Comparison of ENCODE assay signal across 20 mouse cellular contexts in the genomic region with DNA sequence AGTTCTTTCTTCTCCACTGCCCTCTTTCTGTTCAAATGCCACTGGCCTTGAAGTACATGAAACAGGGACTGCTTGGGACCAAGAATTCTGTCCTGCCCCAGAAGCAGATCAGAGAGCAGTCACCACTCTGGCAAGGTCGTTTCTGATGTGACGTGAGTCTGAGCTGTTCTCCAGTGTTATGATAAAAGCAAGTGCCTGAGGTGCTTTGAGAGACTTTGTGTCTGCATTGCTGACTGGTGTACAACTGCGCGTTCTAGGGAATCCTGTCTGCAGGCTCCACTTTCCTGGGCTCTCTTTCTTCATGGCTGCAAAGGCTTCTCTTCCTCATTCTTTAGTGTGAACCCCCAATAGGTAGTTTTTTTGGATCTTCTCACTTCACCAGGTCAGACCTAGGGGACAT.
DNase-seq lines count a peak whose midpoint lies in the region; ATAC-seq and TF ChIP-seq lines count a peak whose summit lies in the region.
"Had no signal": no experiment of that assay in that cellular context is flagged by ENCODE, and none has a peak within 500 bp of the region (broad histone marks: within the 10 kb centered on the region; RNA-seq: fewer than 3 reads in every experiment).

No protein-coding gene starts in this region.

- DNase-seq in heart, adult 2 months = no peak
- DNase-seq in heart, adult 9 months (ENCODE audit: low spot score in 2 of 2) = no peak
- no peak for DNase-seq in heart, postnatal 14 days
- DNase-seq in adrenal gland, postnatal 14 days = peak; percentile 35
- no peak for DNase-seq in urinary bladder, postnatal 10 days (ENCODE audit: low spot score)
- DNase-seq: cerebellum, adult 11 months; cerebellum, postnatal 10 days; kidney, postnatal 36 days; lung, adult 2 months; retina, postnatal 1 day; thymus, adult 2 months had no signal

- H3K27me3 ChIP-seq in heart, adult 2 months (ENCODE audit: control insufficient read depth, insufficient read depth, low read length) = no peaks in the 10 kb centered on the region
- H3K27me3 ChIP-seq in heart, embryonic 16.5 days (ENCODE audit: control insufficient read depth, insufficient read depth, low read length) = no peaks in the 10 kb centered on the region
- H3K27me3 ChIP-seq: embryonic facial prominence, embryonic 13.5 days; hindbrain, embryonic 15.5 days; intestine, embryonic 15.5 days; stomach, embryonic 15.5 days had no signal

- peaks cover 5% of the 10 kb centered on the region for H3K4me1 ChIP-seq in heart, adult 2 months (ENCODE audit: control insufficient read depth, insufficient read depth, low read length)
- peaks cover 8% of the 10 kb centered on the region; the same call in 1 of the 2 replicates for H3K4me1 ChIP-seq in heart, embryonic 16.5 days (ENCODE audit: control insufficient read depth, insufficient read depth, low read length)
- H3K4me1 ChIP-seq: embryonic facial prominence, embryonic 13.5 days; hindbrain, embryonic 15.5 days had no signal

- H3K9ac ChIP-seq in heart, adult 2 months (ENCODE audit: low read depth, low read length) = no peak overlapping the region
- H3K9ac ChIP-seq in heart, embryonic 16.5 days (ENCODE audit: low read length) = no peak overlapping the region
- H3K9ac ChIP-seq: embryonic facial prominence, embryonic 13.5 days; hindbrain, embryonic 15.5 days; intestine, embryonic 15.5 days; stomach, embryonic 15.5 days had no signal

- peaks cover 5% of the 10 kb centered on the region; the same call in 1 of the 2 replicates for H3K36me3 ChIP-seq in heart, adult 2 months (ENCODE audit: control insufficient read depth, insufficient read depth, low read length)
- H3K36me3 ChIP-seq in heart, embryonic 16.5 days (ENCODE audit: control insufficient read depth, insufficient read depth) = no peaks in the 10 kb centered on the region
- H3K36me3 ChIP-seq in macrophage (ENCODE audit: inconsistent target) = no peaks in the 10 kb centered on the region
- H3K36me3 ChIP-seq: embryonic facial prominence, embryonic 13.5 days; hindbrain, embryonic 15.5 days; intestine, embryonic 15.5 days; stomach, embryonic 15.5 days had no signal

- peak overlapping the region; percentile 56; the same call in 1 of the 2 replicates for H3K27ac ChIP-seq in heart, adult 2 months
- peak overlapping the region; percentile 53 for H3K27ac ChIP-seq in heart, embryonic 16.5 days (ENCODE audit: low read length)
- H3K27ac ChIP-seq in macrophage = peak overlapping the region; percentile 42; the same call in 1 of the 2 replicates
- H3K27ac ChIP-seq: embryonic facial prominence, embryonic 13.5 days; hindbrain, embryonic 15.5 days; intestine, embryonic 15.5 days; stomach, embryonic 15.5 days had no signal

- intact Hi-C loops in heart, adult 2 months (cut with DNase I) = loop anchor here (5.0 kb wide), 1 partner anchor 70 kb away; no protein-coding TSS in a partner anchor
- intact Hi-C loops in heart, postnatal 14 days (cut with DNase I) = no loop called here

- no peak for TF ChIP-seq POLR2A in heart, adult 2 months (IDR thresholded peaks at IDR 0.05; ENCODE audit: insufficient read depth, low read depth, low read length)

- H3K4me2 ChIP-seq in heart, embryonic 16.5 days (ENCODE audit: low read depth, low read length) = peak overlapping the region; percentile 17; the same call in 1 of the 2 replicates
- H3K4me2 ChIP-seq: embryonic facial prominence, embryonic 13.5 days; hindbrain, embryonic 15.5 days; intestine, embryonic 15.5 days; liver, embryonic 11.5 days; midbrain, embryonic 11.5 days; stomach, embryonic 15.5 days had no signal

- TF ChIP-seq CTCF in heart, adult 2 months (IDR thresholded peaks at IDR 0.05) = no peak

- no peak overlapping the region for H3K4me3 ChIP-seq in heart, adult 2 months
- H3K4me3 ChIP-seq in heart, embryonic 16.5 days (ENCODE audit: low read length) = no peak overlapping the region
- no peak overlapping the region for H3K4me3 ChIP-seq in macrophage (ENCODE audit: inconsistent target)
- H3K4me3 ChIP-seq: embryonic facial prominence, embryonic 13.5 days; hindbrain, embryonic 15.5 days; intestine, embryonic 15.5 days; stomach, embryonic 15.5 days had no signal

- ATAC-seq in heart, embryonic 16.5 days (replicated peaks; ENCODE audit: extremely low read depth, insufficient read depth, low FRiP score) = peak; percentile 60; the same call in 1 of the 2 replicates
- ATAC-seq: forebrain, embryonic 14.5 days; intestine, embryonic 15.5 days had no signal

- H3K9me3 ChIP-seq in heart, embryonic 16.5 days (replicated peaks; ENCODE audit: control insufficient read depth, low read length) = no peaks in the 10 kb centered on the region
- H3K9me3 ChIP-seq: embryonic facial prominence, embryonic 13.5 days; hindbrain, embryonic 15.5 days; intestine, embryonic 15.5 days; stomach, embryonic 15.5 days had no signal

- WGBS in heart, adult 2 months = 53% methylated on average over 4 of the region's 4 CpGs
- WGBS in heart, embryonic 16.5 days = 32% methylated on average over 4 of the region's 4 CpGs
- WGBS in macrophage (ENCODE audit: missing documents) = 84% methylated on average over 4 of the region's 4 CpGs

- 0 out of 2 replicates have a peak, but pooled peaks have one; percentile 17 for TF ChIP-seq EP300 in heart, adult 2 months (IDR thresholded peaks at IDR 0.05; ENCODE audit: insufficient read depth, low read depth, low read length)

- no peaks in the 10 kb centered on the region for H3K79me2 ChIP-seq in heart, adult 2 months (replicated peaks; ENCODE audit: control insufficient read depth, insufficient read depth, low read length)
- no peaks in the 10 kb centered on the region for H3K79me2 ChIP-seq in macrophage (ENCODE audit: inconsistent target)
